ENCODE assay signal across 29 mouse cellular contexts in the genomic region with DNA sequence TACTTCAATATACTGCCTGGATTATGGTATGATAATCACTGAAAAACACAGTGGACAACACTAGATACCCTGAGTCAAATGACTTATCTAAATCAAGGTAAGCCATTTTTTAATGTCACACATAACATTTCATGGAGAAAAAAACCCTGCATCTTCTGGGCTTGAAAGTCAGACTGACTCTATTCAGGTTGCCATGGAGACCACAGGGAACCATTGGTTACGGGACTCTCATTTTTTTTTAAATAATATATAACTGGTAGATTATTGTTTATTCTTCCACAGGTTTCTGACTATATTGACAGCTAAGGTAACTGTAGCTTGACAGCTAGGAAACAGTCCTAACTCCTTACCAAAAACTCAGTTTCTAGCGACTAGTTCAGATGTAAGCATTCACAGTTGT. TPM values are rescaled to one million over a fixed set of nuclear protein-coding genes. Genes with fewer than 3 reads are reported as not detected.
DNase-seq lines count a peak whose midpoint lies in the region; ATAC-seq and TF ChIP-seq lines count a peak whose summit lies in the region.
"Had no signal": no experiment of that assay in that cellular context is flagged by ENCODE, and none has a peak within 500 bp of the region (broad histone marks: within the 10 kb centered on the region; RNA-seq: fewer than 3 reads in every experiment).

No protein-coding gene starts in this region.

- no peak for TF ChIP-seq CTCF in midbrain, postnatal 0 days (IDR thresholded peaks at IDR 0.05)

- H3K4me2 ChIP-seq in forebrain, embryonic 14.5 days (ENCODE audit: low read length), result no peak overlapping the region
- no peak overlapping the region for H3K4me2 ChIP-seq in forebrain, embryonic 11.5 days (ENCODE audit: low read depth, low read length, severe bottlenecking)
- no peak overlapping the region for H3K4me2 ChIP-seq in hindbrain, embryonic 16.5 days (ENCODE audit: low read length)
- no peak overlapping the region for H3K4me2 ChIP-seq in hindbrain, embryonic 11.5 days (replicated peaks; ENCODE audit: low read depth, low read length)
- no peak overlapping the region for H3K4me2 ChIP-seq in midbrain, embryonic 16.5 days (ENCODE audit: low read length)
- H3K4me2 ChIP-seq in midbrain, embryonic 11.5 days, result no peak overlapping the region
- no peak overlapping the region for H3K4me2 ChIP-seq in midbrain, postnatal 0 days (ENCODE audit: low read depth, low read length, poor library complexity, severe bottlenecking)
- H3K4me2 ChIP-seq: embryonic facial prominence, embryonic 15.5 days; intestine, embryonic 15.5 days had no signal

- no peak for ATAC-seq in forebrain, embryonic 14.5 days
- ATAC-seq in forebrain, embryonic 11.5 days (replicated peaks; ENCODE audit: low FRiP score), result no peak
- 0 out of 2 replicates have a peak, but pooled peaks have one; percentile 40 for ATAC-seq in hindbrain, embryonic 16.5 days
- no peak for ATAC-seq in hindbrain, embryonic 11.5 days (ENCODE audit: low FRiP score)
- peak; percentile 68 for ATAC-seq in midbrain, embryonic 16.5 days
- no peak for ATAC-seq in midbrain, embryonic 11.5 days (ENCODE audit: low FRiP score)
- ATAC-seq in midbrain, postnatal 0 days (ENCODE audit: low FRiP score), result peak; percentile 59
- ATAC-seq: intestine, embryonic 15.5 days had no signal

- no peak overlapping the region for H3K4me3 ChIP-seq in forebrain, embryonic 14.5 days (ENCODE audit: low read depth, low read length)
- H3K4me3 ChIP-seq in forebrain, embryonic 11.5 days (ENCODE audit: low read depth, low read length), result no peak overlapping the region
- no peak overlapping the region for H3K4me3 ChIP-seq in hindbrain, embryonic 16.5 days (ENCODE audit: low read length)
- no peak overlapping the region for H3K4me3 ChIP-seq in hindbrain, embryonic 11.5 days (ENCODE audit: low read depth, low read length)
- no peak overlapping the region for H3K4me3 ChIP-seq in midbrain, embryonic 16.5 days (ENCODE audit: low read depth, low read length)
- H3K4me3 ChIP-seq in midbrain, embryonic 11.5 days (ENCODE audit: low read depth, low read length), result no peak overlapping the region
- no peak overlapping the region for H3K4me3 ChIP-seq in midbrain, postnatal 0 days (ENCODE audit: low read depth, low read length)
- H3K4me3 ChIP-seq: embryonic facial prominence, embryonic 15.5 days; erythroblast, embryonic 14.5 days; forebrain, embryonic 13.5 days; heart, embryonic 10.5 days; intestine, embryonic 15.5 days had no signal

- no peak overlapping the region for H3K9ac ChIP-seq in forebrain, embryonic 14.5 days (ENCODE audit: low read length)
- H3K9ac ChIP-seq in forebrain, embryonic 11.5 days (ENCODE audit: low read length), result no peak overlapping the region
- H3K9ac ChIP-seq in hindbrain, embryonic 16.5 days (ENCODE audit: low read depth, low read length), result no peak overlapping the region
- H3K9ac ChIP-seq in hindbrain, embryonic 11.5 days (ENCODE audit: low read depth, low read length), result no peak overlapping the region
- H3K9ac ChIP-seq in midbrain, embryonic 16.5 days (ENCODE audit: low read depth, low read length), result no peak overlapping the region
- no peak overlapping the region for H3K9ac ChIP-seq in midbrain, embryonic 11.5 days (ENCODE audit: low read length)
- no peak overlapping the region for H3K9ac ChIP-seq in midbrain, postnatal 0 days (replicated peaks; ENCODE audit: low read length, poor library complexity, severe bottlenecking)
- H3K9ac ChIP-seq: embryonic facial prominence, embryonic 15.5 days; intestine, embryonic 15.5 days had no signal

- peaks cover 9% of the 10 kb centered on the region; the same call in 1 of the 2 replicates for H3K4me1 ChIP-seq in forebrain, embryonic 14.5 days (ENCODE audit: control insufficient read depth, insufficient read depth, low read length)
- H3K4me1 ChIP-seq in forebrain, embryonic 11.5 days (replicated peaks; ENCODE audit: control insufficient read depth, insufficient read depth, low read length), result peaks cover 7% of the 10 kb centered on the region; the same call in 1 of the 2 replicates
- H3K4me1 ChIP-seq in hindbrain, embryonic 16.5 days (ENCODE audit: control insufficient read depth, insufficient read depth, low read depth, low read length), result no peaks in the 10 kb centered on the region; the same call in 1 of the 2 replicates
- H3K4me1 ChIP-seq in hindbrain, embryonic 11.5 days (replicated peaks; ENCODE audit: control insufficient read depth, insufficient read depth, low read length), result no peaks in the 10 kb centered on the region
- peaks cover 17% of the 10 kb centered on the region for H3K4me1 ChIP-seq in midbrain, embryonic 16.5 days (ENCODE audit: control insufficient read depth, insufficient read depth, low read length)
- H3K4me1 ChIP-seq in midbrain, embryonic 11.5 days (ENCODE audit: control insufficient read depth, insufficient read depth, low read length), result 0 out of 2 replicates have a peak, but pooled peaks cover 4% of the 10 kb centered on the region
- H3K4me1 ChIP-seq in midbrain, postnatal 0 days (ENCODE audit: insufficient read depth, low read length), result peaks cover 9% of the 10 kb centered on the region
- H3K4me1 ChIP-seq: intestine, embryonic 15.5 days had no signal

- 70% methylated on average over 2 of the region's 2 CpGs for WGBS in forebrain, embryonic 14.5 days
- WGBS in forebrain, embryonic 11.5 days, result 72% methylated on average over 2 of the region's 2 CpGs
- 48% methylated on average over 2 of the region's 2 CpGs for WGBS in hindbrain, embryonic 16.5 days
- WGBS in hindbrain, embryonic 11.5 days, result 65% methylated on average over 2 of the region's 2 CpGs
- WGBS in midbrain, embryonic 16.5 days, result 42% methylated on average over 2 of the region's 2 CpGs
- WGBS in midbrain, embryonic 11.5 days, result 64% methylated on average over 2 of the region's 2 CpGs
- WGBS in midbrain, postnatal 0 days, result 42% methylated on average over 2 of the region's 2 CpGs

- no peaks in the 10 kb centered on the region for H3K27me3 ChIP-seq in forebrain, embryonic 14.5 days (replicated peaks; ENCODE audit: control insufficient read depth, insufficient read depth, low read length)
- H3K27me3 ChIP-seq in forebrain, embryonic 11.5 days (ENCODE audit: control insufficient read depth, insufficient read depth, low read length), result no peaks in the 10 kb centered on the region
- no peaks in the 10 kb centered on the region for H3K27me3 ChIP-seq in hindbrain, embryonic 16.5 days (replicated peaks; ENCODE audit: control insufficient read depth, insufficient read depth, low read length)
- H3K27me3 ChIP-seq in hindbrain, embryonic 11.5 days (ENCODE audit: control insufficient read depth, insufficient read depth, low read length), result no peaks in the 10 kb centered on the region
- H3K27me3 ChIP-seq in midbrain, embryonic 16.5 days (ENCODE audit: control insufficient read depth, insufficient read depth, low read depth, low read length), result no peaks in the 10 kb centered on the region
- no peaks in the 10 kb centered on the region for H3K27me3 ChIP-seq in midbrain, embryonic 11.5 days (ENCODE audit: control insufficient read depth, insufficient read depth, low read length)
- H3K27me3 ChIP-seq in midbrain, postnatal 0 days (ENCODE audit: insufficient read depth, low read length), result no peaks in the 10 kb centered on the region
- H3K27me3 ChIP-seq: embryonic facial prominence, embryonic 15.5 days; forebrain, embryonic 13.5 days; intestine, embryonic 15.5 days had no signal

- H3K36me3 ChIP-seq in forebrain, embryonic 14.5 days (ENCODE audit: control insufficient read depth, insufficient read depth, low read length), result no peaks in the 10 kb centered on the region
- H3K36me3 ChIP-seq in forebrain, embryonic 11.5 days (ENCODE audit: control insufficient read depth, insufficient read depth, low read length), result no peaks in the 10 kb centered on the region
- no peaks in the 10 kb centered on the region for H3K36me3 ChIP-seq in hindbrain, embryonic 16.5 days (ENCODE audit: control insufficient read depth, insufficient read depth, low read length)
- no peaks in the 10 kb centered on the region for H3K36me3 ChIP-seq in hindbrain, embryonic 11.5 days (ENCODE audit: control insufficient read depth, insufficient read depth, low read length)
- H3K36me3 ChIP-seq in midbrain, embryonic 16.5 days (ENCODE audit: control insufficient read depth, insufficient read depth, low read length), result no peaks in the 10 kb centered on the region
- H3K36me3 ChIP-seq in midbrain, embryonic 11.5 days (ENCODE audit: control insufficient read depth, insufficient read depth, low read length), result no peaks in the 10 kb centered on the region
- no peaks in the 10 kb centered on the region for H3K36me3 ChIP-seq in midbrain, postnatal 0 days (ENCODE audit: insufficient read depth, low read length)
- H3K36me3 ChIP-seq: embryonic facial prominence, embryonic 15.5 days; heart, embryonic 10.5 days; intestine, embryonic 15.5 days had no signal

- peak; percentile 40 for DNase-seq in forebrain, embryonic 14.5 days (ENCODE audit: low spot score)
- DNase-seq in forebrain, embryonic 11.5 days (ENCODE audit: low spot score), result no peak
- no peak for DNase-seq in hindbrain, embryonic 11.5 days (ENCODE audit: low spot score)
- no peak for DNase-seq in midbrain, embryonic 11.5 days (ENCODE audit: low spot score, missing footprints)
- DNase-seq in midbrain, postnatal 0 days (ENCODE audit: low spot score), result peak; percentile 27
- no peak for DNase-seq in layer of hippocampus, adult 11-12 months (ENCODE audit: low spot score)
- DNase-seq: cerebellum, adult 18-20 months; cerebellum, adult 9-11 months; cerebellum, postnatal 36 days; gastrocnemius, postnatal 10 days; heart, adult 18-20 months; heart, postnatal 10 days; heart, postnatal 4 days; kidney, adult 2 months had no signal

- H3K9me3 ChIP-seq in forebrain, embryonic 14.5 days (replicated peaks; ENCODE audit: control insufficient read depth, low read length), result no peaks in the 10 kb centered on the region
- H3K9me3 ChIP-seq in forebrain, embryonic 11.5 days (ENCODE audit: control insufficient read depth, low read length), result no peaks in the 10 kb centered on the region
- H3K9me3 ChIP-seq in hindbrain, embryonic 16.5 days (ENCODE audit: control insufficient read depth, low read length), result no peaks in the 10 kb centered on the region
- H3K9me3 ChIP-seq in hindbrain, embryonic 11.5 days (ENCODE audit: control insufficient read depth, low read length), result no peaks in the 10 kb centered on the region
- H3K9me3 ChIP-seq in midbrain, embryonic 16.5 days (replicated peaks; ENCODE audit: control insufficient read depth, low read length, poor library complexity, severe bottlenecking), result no peaks in the 10 kb centered on the region
- no peaks in the 10 kb centered on the region for H3K9me3 ChIP-seq in midbrain, embryonic 11.5 days (ENCODE audit: control insufficient read depth, low read length)
- no peaks in the 10 kb centered on the region for H3K9me3 ChIP-seq in midbrain, postnatal 0 days (ENCODE audit: low read length)
- H3K9me3 ChIP-seq: embryonic facial prominence, embryonic 15.5 days; forebrain, embryonic 13.5 days; heart, embryonic 10.5 days; intestine, embryonic 15.5 days had no signal

- no peak overlapping the region for H3K27ac ChIP-seq in forebrain, embryonic 14.5 days (ENCODE audit: low read depth, low read length)
- H3K27ac ChIP-seq in forebrain, embryonic 11.5 days (ENCODE audit: low read depth, low read length), result no peak overlapping the region
- no peak overlapping the region for H3K27ac ChIP-seq in hindbrain, embryonic 16.5 days (ENCODE audit: low read depth, low read length)
- H3K27ac ChIP-seq in hindbrain, embryonic 11.5 days (ENCODE audit: low read depth, low read length), result no peak overlapping the region
- no peak overlapping the region for H3K27ac ChIP-seq in midbrain, embryonic 16.5 days (ENCODE audit: low read length)
- H3K27ac ChIP-seq in midbrain, embryonic 11.5 days (ENCODE audit: low read depth, low read length), result no peak overlapping the region
- 0 out of 2 replicates have a peak overlapping the region, but pooled peaks have one; percentile 38 for H3K27ac ChIP-seq in midbrain, postnatal 0 days (ENCODE audit: low read depth, low read length)
- H3K27ac ChIP-seq: embryonic facial prominence, embryonic 15.5 days; forebrain, embryonic 13.5 days; heart, embryonic 10.5 days; intestine, embryonic 15.5 days had no signal

RNA-seq across cellular contexts. Expression of gene Olfr874, which starts 6.6 kb away (rescaled TPM):
- not detected in 2 replicates for polyA plus RNA-seq in forebrain, embryonic 14.5 days (2014; fragmentation: Nextera tagmentation; extraction: Ambion mirVana)
- polyA plus RNA-seq in forebrain, embryonic 11.5 days (2014; fragmentation: Nextera tagmentation; extraction: Ambion mirVana), result not detected in 2 replicates
- polyA plus RNA-seq in hindbrain, embryonic 16.5 days (2015; fragmentation: Nextera tagmentation; extraction: Ambion mirVana), result not detected in 2 replicates
- polyA plus RNA-seq in hindbrain, embryonic 11.5 days (2014; fragmentation: Nextera tagmentation; extraction: Ambion mirVana), result not detected in 2 replicates
- polyA plus RNA-seq in midbrain, embryonic 16.5 days (2015; fragmentation: Nextera tagmentation; extraction: Ambion mirVana), result not detected in 2 replicates
- not detected in 2 replicates for polyA plus RNA-seq in midbrain, embryonic 11.5 days (2014; fragmentation: Nextera tagmentation; extraction: Ambion mirVana)
- not detected in 2 replicates for total RNA-seq in midbrain, postnatal 0 days (2014; rRNA removed)
- polyA plus RNA-seq in midbrain, postnatal 0 days (2015; fragmentation: Nextera tagmentation; extraction: Ambion mirVana), result 0.11 TPM in 1 of 2 replicates, not detected in the other
- total RNA-seq: adrenal gland, adult 2 months; adrenal gland, postnatal 36 days; gastrocnemius, postnatal 10 days; gastrocnemius, postnatal 4 days; heart, adult 18-20 months; heart, postnatal 10 days; heart, postnatal 4 days; MEL had no signal
- polyA plus RNA-seq: adrenal gland, adult 2 months; C2C12; embryonic facial prominence, embryonic 11.5 days; forebrain, embryonic 13.5 days; frontal cortex, adult 2 months; heart, embryonic 10.5 days; heart, embryonic 14.5 days; intestine, embryonic 15.5 days; kidney, adult 2 months had no signal

RNA-seq across cellular contexts. Expression of gene Olfr875, which starts 20.2 kb away (rescaled TPM):
- polyA plus RNA-seq in forebrain, embryonic 14.5 days (2014; fragmentation: Nextera tagmentation; extraction: Ambion mirVana), result not detected in 2 replicates
- polyA plus RNA-seq in forebrain, embryonic 11.5 days (2014; fragmentation: Nextera tagmentation; extraction: Ambion mirVana), result not detected in 2 replicates
- 0.16 TPM in 1 of 2 replicates, not detected in the other for polyA plus RNA-seq in hindbrain, embryonic 16.5 days (2015; fragmentation: Nextera tagmentation; extraction: Ambion mirVana)
- not detected in 2 replicates for polyA plus RNA-seq in hindbrain, embryonic 11.5 days (2014; fragmentation: Nextera tagmentation; extraction: Ambion mirVana)
- not detected in 2 replicates for polyA plus RNA-seq in midbrain, embryonic 16.5 days (2015; fragmentation: Nextera tagmentation; extraction: Ambion mirVana)
- polyA plus RNA-seq in midbrain, embryonic 11.5 days (2014; fragmentation: Nextera tagmentation; extraction: Ambion mirVana), result not detected in 2 replicates
- total RNA-seq in midbrain, postnatal 0 days (2014; rRNA removed), result not detected in 2 replicates
- 0.20 and 0.22 TPM in 2 replicates for polyA plus RNA-seq in midbrain, postnatal 0 days (2015; fragmentation: Nextera tagmentation; extraction: Ambion mirVana)
- total RNA-seq: adrenal gland, adult 2 months; adrenal gland, postnatal 36 days; gastrocnemius, postnatal 10 days; gastrocnemius, postnatal 4 days; heart, adult 18-20 months; heart, postnatal 10 days; heart, postnatal 4 days; MEL had no signal
- polyA plus RNA-seq: adrenal gland, adult 2 months; C2C12; embryonic facial prominence, embryonic 11.5 days; erythroblast, embryonic 14.5 days; forebrain, embryonic 13.5 days; frontal cortex, adult 2 months; heart, embryonic 10.5 days; heart, embryonic 14.5 days; intestine, embryonic 15.5 days; kidney, adult 2 months had no signal

RNA-seq across cellular contexts. Expression of gene Olfr160, which starts 35.4 kb away (rescaled TPM):
- not detected in 2 replicates for polyA plus RNA-seq in forebrain, embryonic 14.5 days (2014; fragmentation: Nextera tagmentation; extraction: Ambion mirVana)
- not detected in 2 replicates for polyA plus RNA-seq in forebrain, embryonic 11.5 days (2014; fragmentation: Nextera tagmentation; extraction: Ambion mirVana)
- polyA plus RNA-seq in hindbrain, embryonic 16.5 days (2015; fragmentation: Nextera tagmentation; extraction: Ambion mirVana), result not detected in 2 replicates
- not detected in 2 replicates for polyA plus RNA-seq in hindbrain, embryonic 11.5 days (2014; fragmentation: Nextera tagmentation; extraction: Ambion mirVana)
- not detected in 2 replicates for polyA plus RNA-seq in midbrain, embryonic 16.5 days (2015; fragmentation: Nextera tagmentation; extraction: Ambion mirVana)
- not detected in 2 replicates for polyA plus RNA-seq in midbrain, embryonic 11.5 days (2014; fragmentation: Nextera tagmentation; extraction: Ambion mirVana)
- not detected in 2 replicates for total RNA-seq in midbrain, postnatal 0 days (2014; rRNA removed)
- not detected in 2 replicates for polyA plus RNA-seq in midbrain, postnatal 0 days (2015; fragmentation: Nextera tagmentation; extraction: Ambion mirVana)
- total RNA-seq: adrenal gland, adult 2 months; adrenal gland, postnatal 36 days; gastrocnemius, postnatal 10 days; gastrocnemius, postnatal 4 days; heart, adult 18-20 months; heart, postnatal 10 days; heart, postnatal 4 days; MEL had no signal
- polyA plus RNA-seq: adrenal gland, adult 2 months; C2C12; embryonic facial prominence, embryonic 11.5 days; erythroblast, embryonic 14.5 days; forebrain, embryonic 13.5 days; heart, embryonic 10.5 days; heart, embryonic 14.5 days; intestine, embryonic 15.5 days; kidney, adult 2 months had no signal

RNA-seq across cellular contexts. Expression of gene Olfr876, which starts 51.4 kb away (rescaled TPM):
- not detected in 2 replicates for polyA plus RNA-seq in forebrain, embryonic 14.5 days (2014; fragmentation: Nextera tagmentation; extraction: Ambion mirVana)
- polyA plus RNA-seq in forebrain, embryonic 11.5 days (2014; fragmentation: Nextera tagmentation; extraction: Ambion mirVana), result not detected in 2 replicates
- polyA plus RNA-seq in hindbrain, embryonic 16.5 days (2015; fragmentation: Nextera tagmentation; extraction: Ambion mirVana), result not detected in 2 replicates
- not detected in 2 replicates for polyA plus RNA-seq in hindbrain, embryonic 11.5 days (2014; fragmentation: Nextera tagmentation; extraction: Ambion mirVana)
- polyA plus RNA-seq in midbrain, embryonic 16.5 days (2015; fragmentation: Nextera tagmentation; extraction: Ambion mirVana), result not detected in 2 replicates
- polyA plus RNA-seq in midbrain, embryonic 11.5 days (2014; fragmentation: Nextera tagmentation; extraction: Ambion mirVana), result not detected in 2 replicates
- total RNA-seq in midbrain, postnatal 0 days (2014; rRNA removed), result not detected in 2 replicates
- polyA plus RNA-seq in midbrain, postnatal 0 days (2015; fragmentation: Nextera tagmentation; extraction: Ambion mirVana), result not detected in 2 replicates
- total RNA-seq: adrenal gland, adult 2 months; adrenal gland, postnatal 36 days; gastrocnemius, postnatal 10 days; gastrocnemius, postnatal 4 days; heart, adult 18-20 months; heart, postnatal 10 days; heart, postnatal 4 days; MEL had no signal
- polyA plus RNA-seq: adrenal gland, adult 2 months; C2C12; embryonic facial prominence, embryonic 11.5 days; erythroblast, embryonic 14.5 days; forebrain, embryonic 13.5 days; frontal cortex, adult 2 months; heart, embryonic 10.5 days; heart, embryonic 14.5 days; intestine, embryonic 15.5 days; kidney, adult 2 months had no signal

Comparison
In these comparisons a context has a peak if more than half of its experiments do, and no peak if none do; other contexts are left out.
1. ATAC-seq: peak in hindbrain, embryonic 16.5 days (single experiment), midbrain, embryonic 16.5 days (single experiment) and midbrain, postnatal 0 days (single experiment); none in forebrain, embryonic 14.5 days (single experiment), forebrain, embryonic 11.5 days (single experiment), hindbrain, embryonic 11.5 days (single experiment) and midbrain, embryonic 11.5 days (single experiment).
2. DNase-seq: peak in forebrain, embryonic 14.5 days (single experiment) and midbrain, postnatal 0 days (single experiment); none in forebrain, embryonic 11.5 days (single experiment), hindbrain, embryonic 11.5 days (single experiment), midbrain, embryonic 11.5 days (single experiment) and layer of hippocampus, adult 11-12 months (single experiment).